Mouse (Mus musculus) right cerebral cortex, adult 18-20 months (tissue): ENCODE measurements around the gene Nrxn3.
A peak's percentile ranks its signal among the peaks of the same experiment; 100 is the strongest.

Experiments used
- DNase-seq: peaks from one replicate; pipeline ENCODE4 v3.0.0; 2022; ENCODE audit warnings: mixed read lengths

The Nrxn3 gene

GRCm38 (mm10) chr12:89364850-89365249 lies 642.2 kb downstream of the Nrxn3 start:
- no peak for DNase-seq

- no peak for DNase-seq
Observed at GRCm38 (mm10) chr12:89369939-89370338, 647.3 kb downstream of the Nrxn3 start.

DNA sequence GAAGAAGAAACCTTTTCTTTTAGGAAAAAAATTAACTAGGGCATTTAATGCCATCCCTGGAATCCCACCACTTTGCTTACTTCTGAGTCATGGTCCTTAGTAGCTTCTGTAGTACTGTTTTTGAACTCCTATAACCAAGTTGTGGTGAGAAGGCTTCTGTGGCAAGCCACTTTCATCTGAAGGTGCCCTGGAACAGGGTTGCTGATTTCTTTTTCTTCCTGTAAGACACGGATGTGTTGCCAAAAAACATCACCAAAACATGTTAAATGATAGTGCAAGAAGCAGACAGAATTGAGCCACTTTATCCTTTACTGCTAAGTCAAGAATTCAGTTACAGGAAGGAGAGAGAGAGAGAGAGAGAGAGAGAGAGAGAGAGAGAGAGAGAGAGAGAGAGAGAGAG lies 653.9 kb downstream of the Nrxn3 start:
- peak; percentile 12 for DNase-seq

DNA sequence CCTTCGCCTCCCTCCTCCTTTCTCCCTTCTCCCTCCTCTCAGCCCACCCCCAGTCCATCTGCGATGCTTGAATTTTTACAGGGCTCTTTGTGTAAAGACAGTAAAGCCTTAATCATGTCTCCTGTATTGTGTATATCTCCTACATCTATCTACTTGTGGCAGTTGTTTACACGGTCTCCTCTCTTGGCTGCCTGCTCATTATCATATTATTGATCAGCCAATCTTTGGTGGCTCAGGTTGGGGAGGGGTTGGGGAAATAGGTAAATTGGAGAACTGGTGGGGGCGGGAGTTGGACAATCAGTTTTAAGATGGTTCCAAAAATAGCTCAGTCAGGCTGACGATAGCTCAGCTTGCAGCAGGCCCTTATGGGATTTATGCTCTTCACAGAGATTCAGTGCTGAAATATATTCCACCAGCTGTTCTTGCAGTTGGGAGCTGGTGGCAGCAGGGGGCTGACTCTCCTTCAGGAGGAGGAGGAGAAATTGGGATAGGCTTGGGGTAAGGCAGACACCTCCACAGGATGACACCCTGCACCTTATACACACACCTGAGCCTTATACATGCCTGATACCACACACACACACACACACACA lies 654.5 kb downstream of the Nrxn3 start:
- peak; percentile 87 for DNase-seq

- DNase-seq = no peak
Observed at GRCm38 (mm10) chr12:89377687-89378086, 655.0 kb downstream of the Nrxn3 start.

DNA sequence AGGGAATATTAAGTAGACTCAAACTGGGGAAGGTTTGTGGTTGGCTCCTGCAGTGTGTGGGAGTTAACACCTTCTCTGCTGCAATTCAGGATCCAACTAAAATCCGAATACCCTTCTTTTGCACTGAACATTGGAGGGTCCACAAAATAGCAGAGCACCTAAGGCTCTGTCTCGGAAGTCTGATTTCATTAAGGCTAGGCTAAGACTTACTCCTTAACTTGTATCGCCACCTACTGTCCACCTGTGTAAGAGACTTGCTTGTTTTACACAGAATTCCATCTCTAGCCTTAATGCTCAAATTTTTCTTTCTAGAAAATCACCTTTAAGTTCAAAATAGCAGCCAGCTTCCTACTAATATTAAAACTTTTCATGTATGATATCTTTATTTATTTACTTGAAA lies 660.6 kb downstream of the Nrxn3 start:
- peak; percentile 33 for DNase-seq

DNA sequence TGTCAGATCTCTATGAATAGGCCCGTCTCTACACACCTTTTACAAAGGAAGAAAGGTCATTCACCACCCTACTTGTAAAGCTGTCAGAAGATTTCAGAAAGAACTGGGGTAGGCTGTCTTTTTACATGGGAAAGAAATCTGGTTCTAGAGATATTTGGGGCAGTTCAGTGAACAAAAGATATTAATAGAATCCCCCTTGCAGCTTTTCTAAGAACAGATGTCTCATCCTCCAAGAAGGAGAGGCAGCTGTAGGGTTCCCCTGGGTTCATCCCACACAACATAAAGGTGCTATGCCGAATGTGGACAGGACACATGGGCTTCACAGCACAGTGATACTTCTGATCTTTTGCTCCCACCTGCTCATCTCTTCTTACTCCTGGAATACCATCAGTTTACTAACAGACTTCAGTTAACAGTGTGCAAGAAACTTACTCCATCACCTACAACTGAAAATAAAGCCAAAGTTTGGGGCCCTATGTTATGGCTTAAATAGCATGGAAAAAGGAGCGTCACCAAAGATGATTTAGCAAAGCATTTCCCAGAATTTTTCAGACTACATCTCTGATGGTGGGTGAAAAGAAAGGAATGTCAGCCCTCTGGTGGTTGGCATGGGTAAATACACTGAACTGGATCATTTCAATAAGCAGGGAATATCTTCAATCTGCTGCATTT lies 672.6 kb downstream of the Nrxn3 start:
- peak; percentile 61 for DNase-seq

- DNase-seq = no peak
Observed at GRCm38 (mm10) chr12:89436519-89436918, 713.8 kb downstream of the Nrxn3 start.

- peak; percentile 42 for DNase-seq
Observed at GRCm38 (mm10) chr12:89442323-89443038, 719.8 kb downstream of the Nrxn3 start.

DNA sequence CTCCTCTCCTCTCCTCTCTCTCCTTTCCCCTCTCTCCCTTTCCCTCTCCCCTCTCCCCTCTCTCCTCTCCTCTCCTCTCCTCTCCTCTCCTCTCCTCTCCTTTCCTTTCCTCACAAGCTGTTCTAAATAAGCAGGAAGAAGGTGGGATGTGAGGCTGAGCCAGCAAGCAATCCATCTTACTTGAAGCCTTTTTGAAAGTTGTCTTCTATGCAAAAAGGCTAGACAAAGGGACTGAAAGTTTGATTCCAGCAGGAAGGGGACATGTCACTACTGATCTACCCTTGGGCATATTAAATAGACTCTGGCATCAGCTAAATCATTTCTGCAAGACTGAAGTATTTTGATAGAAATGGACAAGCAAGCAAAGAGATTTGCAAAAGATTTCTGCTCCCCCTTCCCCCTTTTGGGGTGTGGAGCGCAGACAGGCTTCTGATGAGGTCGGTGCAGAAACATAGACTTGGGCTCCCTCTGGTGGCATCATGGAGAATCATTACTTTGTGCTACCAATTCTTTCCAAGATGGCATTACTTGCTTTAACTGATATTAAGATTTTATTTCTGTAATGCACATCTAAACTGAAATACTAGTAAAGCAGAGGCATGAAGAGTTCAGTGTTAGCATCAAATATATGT lies 728.1 kb downstream of the Nrxn3 start:
- peak; percentile 68 for DNase-seq

DNA sequence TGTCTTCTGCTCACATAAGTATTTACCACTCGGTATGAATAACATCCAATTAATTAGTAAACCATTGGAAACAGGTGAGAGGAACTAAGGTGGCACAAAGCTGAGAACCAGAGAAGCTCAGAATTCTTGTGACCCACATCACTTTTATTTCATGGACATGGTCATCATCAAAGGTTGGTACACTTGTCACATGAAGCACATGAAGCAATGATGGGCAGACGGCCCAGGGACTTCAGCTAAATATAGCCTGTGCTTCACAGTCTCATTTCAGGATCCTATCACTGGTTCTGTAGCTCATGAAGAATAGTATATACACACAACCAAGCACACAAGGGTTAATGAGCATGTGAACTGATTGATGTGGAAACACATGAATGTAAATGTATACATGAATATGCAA lies 747.5 kb downstream of the Nrxn3 start:
- DNase-seq = no peak

GRCm38 (mm10) chr12:89471289-89471688 lies 748.6 kb downstream of the Nrxn3 start:
- DNase-seq = no peak

DNA sequence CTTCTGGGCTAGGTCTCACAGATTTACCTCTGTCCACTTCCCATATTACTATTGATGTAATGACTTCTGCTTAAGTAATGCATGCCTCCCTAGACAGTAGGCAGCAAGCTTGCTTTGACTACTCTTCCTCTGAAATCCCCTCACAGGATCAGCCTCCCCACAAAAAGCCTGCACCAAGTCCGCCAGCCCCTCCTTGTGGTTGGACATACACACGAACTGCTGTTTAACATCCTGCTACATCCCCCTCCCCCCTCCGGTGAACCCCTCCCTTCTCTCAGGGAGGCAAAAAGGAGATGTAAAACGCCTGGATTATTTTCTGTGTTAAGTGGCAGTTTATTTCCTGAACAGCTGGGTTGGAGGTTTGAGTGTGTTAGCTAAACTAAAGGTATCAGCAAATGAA lies 749.2 kb downstream of the Nrxn3 start:
- DNase-seq = no peak

- DNase-seq = peak; percentile 50
Observed at GRCm38 (mm10) chr12:89479096-89479495, 756.4 kb downstream of the Nrxn3 start.

GRCm38 (mm10) chr12:89482223-89482622 lies 759.5 kb downstream of the Nrxn3 start:
- no peak for DNase-seq

DNA sequence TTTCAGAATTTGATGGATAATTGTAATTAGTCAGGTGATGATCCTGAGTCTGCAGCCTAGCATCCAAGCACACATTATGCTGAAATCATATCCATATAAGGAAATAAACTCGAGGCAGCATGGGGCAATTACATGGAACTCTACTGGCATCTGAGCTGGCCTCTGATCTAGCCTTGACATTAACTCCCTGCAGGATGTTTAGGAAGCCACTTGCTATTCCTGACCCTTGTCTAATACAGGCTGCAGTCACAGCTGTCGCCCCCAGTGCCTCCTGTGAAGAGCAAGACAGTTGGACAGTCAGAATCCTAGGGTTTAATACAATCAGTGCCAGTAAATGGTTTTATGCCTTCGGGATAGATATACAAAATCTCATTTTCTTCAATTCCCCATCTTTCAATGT lies 781.4 kb downstream of the Nrxn3 start:
- no peak for DNase-seq

DNA sequence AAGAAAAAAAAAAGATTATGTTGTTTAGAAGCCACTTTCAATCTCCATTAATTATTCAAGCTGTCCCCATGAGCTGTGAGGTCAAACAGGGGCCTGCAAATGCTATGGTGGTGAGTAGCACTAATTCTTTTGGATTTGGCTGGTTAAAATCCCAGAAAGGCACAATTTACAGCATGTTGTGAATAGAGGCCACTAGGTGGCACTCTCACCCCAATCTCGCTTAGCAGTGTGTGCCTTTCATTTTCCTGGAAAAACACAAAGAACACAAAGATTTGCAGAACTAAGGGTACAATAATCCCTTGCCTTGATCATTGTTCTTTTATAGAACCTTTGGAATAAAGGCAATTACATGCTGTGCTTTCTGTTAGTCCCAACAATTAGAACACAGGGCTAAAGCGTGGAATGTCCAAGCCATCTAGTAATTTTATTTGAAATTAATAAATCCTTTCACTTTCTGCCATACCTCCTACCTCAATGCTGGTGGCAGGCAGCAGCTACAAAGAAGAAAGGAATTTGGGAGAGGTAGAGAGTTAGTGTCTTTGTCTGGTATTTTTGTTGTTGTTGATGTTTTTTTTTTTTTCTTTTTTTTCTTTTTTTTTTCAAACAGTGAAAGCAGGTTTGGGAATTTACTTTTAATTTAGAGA lies 782.6 kb downstream of the Nrxn3 start:
- DNase-seq = peak; percentile 58

- no peak for DNase-seq
Observed at GRCm38 (mm10) chr12:89508970-89509369, 786.3 kb downstream of the Nrxn3 start.

DNA sequence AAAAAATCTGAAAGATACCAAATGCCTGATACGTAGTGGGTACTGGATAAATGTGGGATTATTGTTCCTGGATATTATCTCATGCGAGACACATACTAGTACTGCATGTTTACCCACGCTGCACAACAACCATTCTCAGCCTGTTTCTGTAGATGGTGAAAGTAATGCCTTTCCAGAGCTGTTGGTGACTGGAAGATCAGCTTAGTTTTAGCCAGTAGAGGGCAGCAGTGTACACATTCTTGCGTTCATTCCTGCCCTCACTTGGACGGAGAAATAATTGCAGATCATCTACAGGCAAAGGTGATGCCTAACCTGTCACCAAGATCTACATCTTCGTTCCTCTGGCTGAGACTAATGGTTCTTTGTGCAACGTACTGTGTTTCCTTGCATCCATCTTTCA lies 791.1 kb downstream of the Nrxn3 start:
- DNase-seq = peak; percentile 68

GRCm38 (mm10) chr12:89516046-89516445 lies 793.4 kb downstream of the Nrxn3 start:
- no peak for DNase-seq

DNA sequence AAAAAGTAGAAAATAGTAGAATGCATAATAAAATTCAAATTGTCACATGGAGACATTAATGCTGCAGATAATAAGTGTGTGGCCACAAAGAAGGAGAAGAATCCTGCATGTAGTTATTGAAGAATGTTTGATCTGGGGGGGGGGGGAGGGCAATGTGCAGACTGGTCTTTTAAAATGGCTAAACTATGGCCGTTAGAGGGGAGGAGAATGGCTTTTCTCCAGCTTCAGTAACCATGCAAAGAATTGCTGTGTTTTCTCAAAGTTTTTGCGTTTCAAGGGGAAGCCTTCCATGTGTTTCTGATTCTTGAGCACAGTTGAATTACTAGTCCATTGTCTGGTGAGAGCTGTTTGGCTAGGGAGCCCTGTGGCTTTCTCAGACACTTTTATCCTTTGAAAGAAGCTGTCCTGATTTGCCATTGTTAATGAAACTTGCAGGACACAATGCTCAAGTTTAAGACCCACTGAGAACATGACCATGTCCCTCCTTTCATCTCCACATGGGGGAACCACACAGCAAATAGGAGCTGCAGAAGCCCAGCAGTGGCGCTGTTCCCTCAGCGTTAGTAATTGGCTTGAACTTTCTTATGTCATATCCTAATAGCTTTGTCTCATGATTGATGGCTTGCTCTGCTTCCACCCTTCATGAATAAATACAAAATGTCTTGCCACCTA lies 808.1 kb downstream of the Nrxn3 start:
- no peak for DNase-seq

DNA sequence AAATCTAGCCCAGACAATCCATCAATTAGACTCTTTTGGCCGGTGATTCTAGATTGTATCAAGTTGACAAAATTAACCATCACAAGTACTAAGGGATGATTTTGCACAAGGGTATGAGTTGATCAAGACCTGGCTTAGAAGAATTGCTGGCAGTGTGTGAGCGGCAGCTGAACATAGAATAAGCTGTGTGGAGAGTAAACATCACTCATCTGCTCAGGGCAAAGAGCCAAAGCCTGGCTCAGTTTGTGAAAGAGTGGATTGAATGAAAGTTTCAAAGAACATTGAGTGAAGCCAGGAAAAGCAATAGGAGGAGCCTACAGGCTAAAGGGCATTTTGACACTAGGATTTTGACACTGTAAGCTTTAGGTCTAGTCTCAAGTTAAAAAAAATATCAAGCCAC lies 828.6 kb downstream of the Nrxn3 start:
- peak; percentile 31 for DNase-seq
